Mouse (Mus musculus): Measurements from ENCODE around the gene Tmed10. TPM values are rescaled to one million over a fixed set of nuclear protein-coding genes. Genes with fewer than 3 reads are reported as not detected.
A peak's percentile ranks its signal among the peaks of the same experiment; 100 is the strongest.

Tmed10 gene
- polyA plus RNA-seq, 1 experiment = 93.3 TPM

GRCm38 (mm10) chr12:85389204-85390185 is 14.8 kb upstream of the Tmed10 start:
- H3K27ac ChIP-seq (ENCODE audit: insufficient read depth, low read length) = no peak overlapping the region
- no peak for DNase-seq (ENCODE audit: low read depth in 1 of 2, low spot score in 2 of 2)
- TF ChIP-seq POLR2A (IDR thresholded peaks at IDR 0.05; ENCODE audit: low read depth, low read length) = no peak
- TF ChIP-seq CTCF (IDR thresholded peaks at IDR 0.05; ENCODE audit: extremely low read depth, insufficient read depth, insufficient read length, insufficient replicate concordance) = no peak
- 65% methylated on average over 15 of the region's 15 CpGs for WGBS
- no peak overlapping the region for H3K4me3 ChIP-seq (ENCODE audit: extremely low read depth, insufficient read depth, insufficient read length)
- H3K36me3 ChIP-seq (ENCODE audit: control insufficient read depth, insufficient read depth, low read length) = no peaks in the 10 kb centered on the region
- H3K4me1 ChIP-seq (ENCODE audit: control insufficient read depth, insufficient read depth, insufficient read length) = no peaks in the 10 kb centered on the region
- H3K27me3 ChIP-seq (ENCODE audit: control insufficient read depth, insufficient read depth, low read length) = no peaks in the 10 kb centered on the region

DNA sequence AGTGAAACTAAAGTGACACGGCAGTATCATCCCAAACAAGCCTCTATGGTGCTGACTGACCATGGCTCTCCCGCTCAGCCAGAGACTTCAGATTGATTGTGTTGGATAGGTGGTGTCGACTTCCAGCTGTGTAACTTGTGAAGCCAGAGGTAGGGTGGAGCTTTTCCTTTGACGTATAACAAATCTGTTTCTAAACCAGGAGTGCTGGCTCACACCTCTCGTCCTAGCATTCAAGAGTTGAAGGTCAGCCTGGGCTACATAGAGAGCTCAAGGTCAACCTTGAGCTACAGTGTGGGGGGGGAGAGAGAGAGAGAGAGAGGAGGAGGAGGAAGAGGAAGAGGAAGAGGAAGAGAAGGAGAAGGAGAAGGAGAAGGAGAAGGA is 11.3 kb upstream of the Tmed10 start:
- Histone ChIP-seq H3K4me1 (ENCODE audit: control insufficient read depth, insufficient read depth, insufficient read length) (no peaks in the 10 kb centered on the region; the same call in 1 of the 2 replicates), H3K27ac (ENCODE audit: insufficient read depth, low read length) (peak overlapping the region; percentile 5; the same call in 1 of the 2 replicates), H3K4me3 (ENCODE audit: extremely low read depth, insufficient read depth, insufficient read length) (no peak overlapping the region), H3K27me3 (ENCODE audit: control insufficient read depth, insufficient read depth, low read length) (no peaks in the 10 kb centered on the region), H3K36me3 (ENCODE audit: control insufficient read depth, insufficient read depth, low read length) (no peaks in the 10 kb centered on the region)
- no peak for TF ChIP-seq CTCF (IDR thresholded peaks at IDR 0.05; ENCODE audit: extremely low read depth, insufficient read depth, insufficient read length, insufficient replicate concordance)
- TF ChIP-seq POLR2A (IDR thresholded peaks at IDR 0.05; ENCODE audit: low read depth, low read length) = no peak
- WGBS = 68% methylated on average over 5 of the region's 5 CpGs
- no peak for DNase-seq (ENCODE audit: low read depth in 1 of 2, low spot score in 2 of 2)

GRCm38 (mm10) chr12:85385329-85385994 is 10.8 kb upstream of the Tmed10 start:
- Histone ChIP-seq H3K4me1 (ENCODE audit: control insufficient read depth, insufficient read depth, insufficient read length) (no peaks in the 10 kb centered on the region; the same call in 1 of the 2 replicates), H3K27me3 (ENCODE audit: control insufficient read depth, insufficient read depth, low read length) (no peaks in the 10 kb centered on the region), H3K27ac (ENCODE audit: insufficient read depth, low read length) (peak overlapping the region; percentile 54), H3K4me3 (ENCODE audit: extremely low read depth, insufficient read depth, insufficient read length) (no peak overlapping the region), H3K36me3 (ENCODE audit: control insufficient read depth, insufficient read depth, low read length) (no peaks in the 10 kb centered on the region)
- DNase-seq (ENCODE audit: low read depth in 1 of 2, low spot score in 2 of 2) = no peak
- 20% methylated on average over 10 of the region's 10 CpGs for WGBS
- TF ChIP-seq CTCF (IDR thresholded peaks at IDR 0.05; ENCODE audit: extremely low read depth, insufficient read depth, insufficient read length, insufficient replicate concordance) (no peak), POLR2A (IDR thresholded peaks at IDR 0.05; ENCODE audit: low read depth, low read length) (no peak)

DNA sequence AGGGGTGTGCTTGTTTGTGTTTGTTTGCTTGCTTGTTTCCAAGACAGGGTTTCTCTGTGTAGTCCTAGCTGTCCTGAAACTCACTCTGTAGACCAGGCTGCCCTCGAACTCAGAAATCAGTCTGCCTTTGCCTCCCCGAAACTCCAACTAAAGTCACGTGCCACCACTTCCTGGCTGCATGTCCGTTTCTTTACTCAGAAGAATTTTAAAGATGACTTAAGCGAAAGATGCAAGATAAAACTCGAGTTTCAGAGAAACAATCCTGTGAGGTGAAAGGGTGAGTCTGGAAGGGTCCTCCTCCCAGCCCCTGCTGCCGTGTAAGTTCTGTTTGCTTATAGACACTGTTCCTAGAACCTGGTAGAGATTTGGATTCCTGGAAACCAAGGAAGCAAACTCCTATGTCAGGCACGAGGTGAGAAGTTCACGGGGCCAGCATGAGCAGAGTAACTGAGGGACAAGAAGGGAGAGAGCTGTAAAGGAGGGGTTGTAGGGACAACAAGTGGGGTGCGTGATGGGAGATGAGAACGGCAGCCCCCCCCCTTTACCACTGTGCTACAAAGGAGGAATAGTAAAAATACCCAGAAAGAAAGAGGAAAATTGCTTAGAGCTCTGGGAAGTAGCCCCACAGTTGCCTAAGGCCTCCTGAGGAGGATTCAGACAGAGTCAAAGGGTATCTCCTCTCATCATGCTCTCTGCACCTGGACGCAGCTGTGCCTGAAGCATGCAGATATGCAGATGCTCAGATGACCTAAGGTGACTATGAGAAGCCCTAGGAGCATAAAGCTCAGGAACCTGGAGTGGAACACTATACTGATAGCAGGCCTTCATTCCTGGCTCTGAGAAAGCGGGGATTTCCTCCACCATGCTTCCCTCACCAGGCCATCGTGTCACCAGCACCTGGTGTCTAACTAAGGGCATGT is 8.4 kb upstream of the Tmed10 start:
- 47% methylated on average over 14 of the region's 14 CpGs for WGBS
- TF ChIP-seq CTCF (IDR thresholded peaks at IDR 0.05; ENCODE audit: extremely low read depth, insufficient read depth, insufficient read length, insufficient replicate concordance) = no peak
- TF ChIP-seq POLR2A (IDR thresholded peaks at IDR 0.05; ENCODE audit: low read depth, low read length) = no peak
- no peak for DNase-seq (ENCODE audit: low read depth in 1 of 2, low spot score in 2 of 2)
- no peak overlapping the region for H3K27ac ChIP-seq (ENCODE audit: insufficient read depth, low read length)
- H3K4me1 ChIP-seq (ENCODE audit: control insufficient read depth, insufficient read depth, insufficient read length) = no peaks in the 10 kb centered on the region; the same call in 1 of the 2 replicates
- H3K36me3 ChIP-seq (ENCODE audit: control insufficient read depth, insufficient read depth, low read length) = no peaks in the 10 kb centered on the region
- H3K27me3 ChIP-seq (ENCODE audit: control insufficient read depth, insufficient read depth, low read length) = no peaks in the 10 kb centered on the region
- H3K4me3 ChIP-seq (ENCODE audit: extremely low read depth, insufficient read depth, insufficient read length) = no peak overlapping the region

- DNase-seq (ENCODE audit: low read depth in 1 of 2, low spot score in 2 of 2) = no peak
- Histone ChIP-seq H3K36me3 (ENCODE audit: control insufficient read depth, insufficient read depth, low read length) (no peaks in the 10 kb centered on the region), H3K27ac (ENCODE audit: insufficient read depth, low read length) (no peak overlapping the region), H3K4me1 (ENCODE audit: control insufficient read depth, insufficient read depth, insufficient read length) (no peaks in the 10 kb centered on the region; the same call in 1 of the 2 replicates), H3K4me3 (ENCODE audit: extremely low read depth, insufficient read depth, insufficient read length) (no peak overlapping the region), H3K27me3 (ENCODE audit: control insufficient read depth, insufficient read depth, low read length) (no peaks in the 10 kb centered on the region)
- TF ChIP-seq CTCF (IDR thresholded peaks at IDR 0.05; ENCODE audit: extremely low read depth, insufficient read depth, insufficient read length, insufficient replicate concordance) = no peak
- TF ChIP-seq POLR2A (IDR thresholded peaks at IDR 0.05; ENCODE audit: low read depth, low read length) = no peak
- 87% methylated on average over 6 of the region's 6 CpGs for WGBS
These were observed 6.9 kb upstream of the Tmed10 start for GRCm38 (mm10) chr12:85381570-85381969.

- H3K36me3 ChIP-seq (ENCODE audit: control insufficient read depth, insufficient read depth, low read length) = no peaks in the 10 kb centered on the region
- no peaks in the 10 kb centered on the region for H3K27me3 ChIP-seq (ENCODE audit: control insufficient read depth, insufficient read depth, low read length)
- no peaks in the 10 kb centered on the region; the same call in 1 of the 2 replicates for H3K4me1 ChIP-seq (ENCODE audit: control insufficient read depth, insufficient read depth, insufficient read length)
- DNase-seq (ENCODE audit: low read depth in 1 of 2, low spot score in 2 of 2) = no peak
- H3K4me3 ChIP-seq (ENCODE audit: extremely low read depth, insufficient read depth, insufficient read length) = no peak overlapping the region
- WGBS = 88% methylated on average over 7 of the region's 7 CpGs
- no peak overlapping the region for H3K27ac ChIP-seq (ENCODE audit: insufficient read depth, low read length)
- TF ChIP-seq CTCF (IDR thresholded peaks at IDR 0.05; ENCODE audit: extremely low read depth, insufficient read depth, insufficient read length, insufficient replicate concordance) (no peak), POLR2A (IDR thresholded peaks at IDR 0.05; ENCODE audit: low read depth, low read length) (no peak)
These were observed 6.3 kb upstream of the Tmed10 start for GRCm38 (mm10) chr12:85380942-85381341.

All from spleen, adult 2 months (tissue).